Mouse (Mus musculus): ENCODE data around the gene Fgfr2.

The Fgfr2 gene

GRCm38 (mm10) chr7:132110308-132110707, 1012.8 kb downstream of the Fgfr2 start:
- no peak for DNase-seq (ENCODE audit: extremely low read depth, insufficient read length, low spot score)

DNA sequence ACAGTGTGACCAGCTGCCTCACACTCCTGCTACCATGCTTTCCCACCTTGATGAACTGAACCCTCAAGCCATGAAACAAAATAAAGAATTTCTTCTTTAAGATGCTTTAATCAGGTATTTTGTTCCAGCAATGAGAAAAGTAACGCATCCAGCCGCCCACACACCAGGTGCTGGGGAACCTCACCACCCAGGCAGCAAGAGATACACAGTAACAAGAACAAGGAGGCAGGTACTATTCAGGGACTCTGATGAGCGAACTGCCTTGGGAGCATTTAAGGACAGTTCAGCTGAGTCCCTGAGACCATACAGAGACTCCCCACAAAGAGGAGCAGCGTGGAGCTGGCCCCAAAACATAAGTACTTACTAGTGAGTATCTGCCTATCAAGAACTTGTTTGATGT, 1016.3 kb downstream of the Fgfr2 start:
- DNase-seq (ENCODE audit: extremely low read depth, insufficient read length, low spot score): no peak

- no peak for DNase-seq (ENCODE audit: extremely low read depth, insufficient read length, low spot score)
These were observed 1017.8 kb downstream of the Fgfr2 start for GRCm38 (mm10) chr7:132105326-132105725.

DNA sequence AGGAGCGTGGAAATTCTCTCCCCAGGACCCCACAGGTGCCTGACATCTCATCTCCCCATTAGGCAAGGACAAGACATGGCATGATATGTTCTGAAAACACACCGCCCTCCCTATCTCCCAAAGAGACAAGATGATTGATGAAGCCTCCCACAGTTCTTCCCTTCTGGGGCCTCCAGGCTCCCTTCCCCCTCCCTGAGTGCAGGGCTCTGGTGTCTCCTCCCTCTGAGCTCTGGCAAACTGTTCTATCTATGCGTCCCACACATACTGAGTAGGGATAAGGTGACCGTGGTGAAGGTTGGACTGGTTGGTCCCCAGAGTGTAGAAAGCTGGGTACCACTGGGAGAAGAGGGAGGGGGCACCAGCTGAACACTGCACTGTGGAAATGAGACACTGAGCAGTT, 1024.7 kb downstream of the Fgfr2 start:
- no peak for DNase-seq (ENCODE audit: extremely low read depth, insufficient read length, low spot score)

- no peak for DNase-seq (ENCODE audit: extremely low read depth, insufficient read length, low spot score)
These were observed 1028.5 kb downstream of the Fgfr2 start for GRCm38 (mm10) chr7:132094666-132095065.

DNA sequence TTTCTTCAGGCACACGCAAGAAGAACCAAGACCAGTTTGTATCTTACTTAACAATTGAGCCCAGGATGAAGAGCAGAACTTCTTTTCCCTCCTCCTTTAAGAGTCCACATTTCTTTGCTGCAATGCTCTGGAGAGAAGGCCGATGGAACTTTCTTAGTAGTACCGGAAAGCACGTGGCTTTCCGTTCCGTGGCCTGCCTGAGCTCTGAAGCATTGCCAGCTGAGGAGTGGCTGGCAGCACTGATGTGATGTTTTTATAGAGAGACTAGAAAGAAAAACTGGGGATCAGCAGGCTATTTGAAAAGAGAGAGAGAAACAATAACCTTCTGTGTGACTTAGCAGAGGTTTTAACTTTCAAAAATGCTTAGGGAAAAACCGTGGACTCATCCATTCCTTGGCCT, 1031.6 kb downstream of the Fgfr2 start:
- DNase-seq (ENCODE audit: extremely low read depth, insufficient read length, low spot score): no peak

GRCm38 (mm10) chr7:132088606-132089005, 1034.5 kb downstream of the Fgfr2 start:
- DNase-seq (ENCODE audit: extremely low read depth, insufficient read length, low spot score): no peak

GRCm38 (mm10) chr7:132088181-132088580, 1035.0 kb downstream of the Fgfr2 start:
- DNase-seq (ENCODE audit: extremely low read depth, insufficient read length, low spot score): no peak

- DNase-seq (ENCODE audit: extremely low read depth, insufficient read length, low spot score): no peak
These were observed 1047.3 kb downstream of the Fgfr2 start for GRCm38 (mm10) chr7:132075825-132076224.

DNA sequence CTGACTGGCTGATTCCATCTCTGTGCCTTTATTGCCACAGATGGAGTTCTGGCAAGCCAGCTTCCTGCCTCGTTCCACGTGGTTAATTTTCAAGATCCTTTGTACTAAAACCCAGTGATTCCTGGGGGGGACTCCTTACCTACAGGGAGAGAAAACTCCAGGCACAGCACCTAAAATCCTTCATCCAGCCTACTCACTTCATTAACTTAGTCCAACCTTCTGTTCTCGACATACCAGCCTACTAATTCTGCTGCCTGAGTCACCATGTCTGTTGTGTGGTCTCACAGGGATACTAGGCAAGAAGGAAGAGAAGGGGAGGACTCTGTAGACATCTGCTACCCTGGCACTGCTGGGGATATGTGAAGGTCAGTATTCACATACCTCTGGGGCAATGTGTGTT, 1048.6 kb downstream of the Fgfr2 start:
- DNase-seq (ENCODE audit: extremely low read depth, insufficient read length, low spot score): no peak

- DNase-seq (ENCODE audit: extremely low read depth, insufficient read length, low spot score): no peak
These were observed 1052.1 kb downstream of the Fgfr2 start for GRCm38 (mm10) chr7:132070877-132071625.

DNA sequence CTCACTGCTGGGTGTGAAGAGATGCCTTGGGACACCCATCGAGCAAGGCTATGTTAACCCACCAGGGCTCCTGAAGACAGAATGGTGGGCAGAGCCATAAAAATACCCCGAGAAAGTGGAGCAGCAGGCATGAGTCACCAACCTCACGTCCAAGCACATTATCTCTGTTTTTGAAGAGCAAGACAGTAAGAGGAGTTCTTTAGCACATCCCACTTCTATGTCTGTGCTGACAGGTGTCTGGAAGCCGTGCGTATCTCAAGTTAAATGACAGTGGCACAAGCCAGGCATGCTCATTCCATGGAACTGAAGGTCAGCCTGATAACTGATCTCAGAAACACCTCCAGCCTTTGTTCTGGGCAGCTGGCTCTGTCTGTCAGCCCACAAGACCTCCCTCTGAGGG, 1055.2 kb downstream of the Fgfr2 start:
- no peak for DNase-seq (ENCODE audit: extremely low read depth, insufficient read length, low spot score)

GRCm38 (mm10) chr7:132067511-132067910, 1055.6 kb downstream of the Fgfr2 start:
- no peak for DNase-seq (ENCODE audit: extremely low read depth, insufficient read length, low spot score)

- no peak for DNase-seq (ENCODE audit: extremely low read depth, insufficient read length, low spot score)
These were observed 1063.0 kb downstream of the Fgfr2 start for GRCm38 (mm10) chr7:132060116-132060515.

DNA sequence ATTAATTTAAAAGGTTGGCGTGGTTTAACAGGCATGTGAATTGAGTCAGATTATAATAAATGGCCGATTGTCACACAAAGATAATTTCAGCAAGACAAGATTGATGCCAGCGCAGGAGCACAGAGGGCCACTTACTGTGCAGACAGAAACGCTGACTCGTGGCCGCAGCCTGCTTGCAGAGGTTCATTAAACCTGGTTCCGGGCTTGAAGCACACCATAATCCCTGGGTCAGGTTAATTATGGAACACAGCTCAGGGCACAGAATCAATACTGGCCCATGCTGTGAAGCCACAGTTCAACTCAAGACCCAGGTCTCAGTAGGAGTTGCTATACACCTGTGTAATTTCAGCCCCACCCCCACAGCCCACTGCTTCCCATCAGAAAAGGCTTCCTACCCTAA, 1066.6 kb downstream of the Fgfr2 start:
- DNase-seq (ENCODE audit: extremely low read depth, insufficient read length, low spot score): no peak

DNA sequence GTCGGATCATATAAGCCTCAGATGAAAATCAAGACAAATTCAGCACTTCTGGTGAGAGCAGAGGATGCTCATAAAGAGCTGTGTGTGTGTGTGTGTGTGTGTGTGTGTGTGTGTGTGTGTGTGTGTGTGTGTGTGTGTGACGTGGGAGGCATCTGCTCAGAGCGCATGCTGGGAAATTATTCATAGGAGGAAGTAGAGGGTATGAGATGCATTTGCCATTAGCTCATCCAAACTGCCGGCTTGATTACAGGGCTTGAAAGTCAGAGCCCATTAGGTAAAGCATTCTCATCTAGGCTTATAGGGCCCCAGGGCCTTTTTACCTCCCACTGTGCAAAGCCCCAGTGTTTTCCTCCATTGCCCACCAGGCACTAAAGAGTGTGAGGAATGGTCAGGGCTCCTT, 1076.5 kb downstream of the Fgfr2 start:
- DNase-seq (ENCODE audit: extremely low read depth, insufficient read length, low spot score): no peak

GRCm38 (mm10) chr7:132031940-132032531, 1091.1 kb downstream of the Fgfr2 start:
- no peak for DNase-seq (ENCODE audit: extremely low read depth, insufficient read length, low spot score)

DNA sequence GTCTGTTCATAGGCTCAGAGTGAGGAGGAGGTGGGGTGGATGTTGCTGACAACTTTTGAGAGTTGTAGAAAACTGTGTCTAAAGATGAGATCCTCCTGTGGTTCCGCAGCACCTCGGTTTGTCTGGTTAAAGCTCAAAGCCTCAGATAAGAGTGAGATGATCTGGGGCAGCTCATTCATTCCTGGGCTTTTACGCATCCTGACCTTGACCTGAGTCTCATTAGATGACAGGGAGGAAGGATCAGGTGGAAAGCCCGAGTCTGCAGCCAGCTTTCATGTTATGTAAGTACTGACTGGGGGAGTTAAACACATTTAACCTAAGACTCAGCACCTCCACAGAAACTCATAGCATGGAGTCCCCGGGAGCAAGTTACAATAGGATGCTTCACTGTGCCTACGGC, 1096.5 kb downstream of the Fgfr2 start:
- DNase-seq (ENCODE audit: extremely low read depth, insufficient read length, low spot score): no peak

GRCm38 (mm10) chr7:132025591-132025990, 1097.6 kb downstream of the Fgfr2 start:
- DNase-seq (ENCODE audit: extremely low read depth, insufficient read length, low spot score): no peak

DNA sequence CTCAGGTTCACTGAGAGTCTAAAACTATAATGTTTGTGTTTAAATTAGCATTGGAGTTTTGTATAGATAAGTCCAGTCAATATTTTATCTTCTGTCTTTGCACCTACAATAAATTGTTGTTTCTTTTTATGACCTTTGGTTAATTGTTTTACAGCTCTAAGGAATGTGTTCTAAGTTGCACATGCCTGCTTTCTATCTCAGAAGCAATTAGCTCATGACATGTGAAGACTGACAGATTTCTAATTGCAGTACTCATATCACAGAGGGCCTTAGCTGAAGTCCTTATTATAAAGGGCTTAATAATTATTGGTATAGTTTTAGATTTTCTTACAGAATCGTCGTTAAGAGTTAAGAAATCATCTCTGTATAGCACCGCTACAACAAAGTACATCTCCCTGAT, 1107.2 kb downstream of the Fgfr2 start:
- no peak for DNase-seq (ENCODE audit: extremely low read depth, insufficient read length, low spot score)

DNA sequence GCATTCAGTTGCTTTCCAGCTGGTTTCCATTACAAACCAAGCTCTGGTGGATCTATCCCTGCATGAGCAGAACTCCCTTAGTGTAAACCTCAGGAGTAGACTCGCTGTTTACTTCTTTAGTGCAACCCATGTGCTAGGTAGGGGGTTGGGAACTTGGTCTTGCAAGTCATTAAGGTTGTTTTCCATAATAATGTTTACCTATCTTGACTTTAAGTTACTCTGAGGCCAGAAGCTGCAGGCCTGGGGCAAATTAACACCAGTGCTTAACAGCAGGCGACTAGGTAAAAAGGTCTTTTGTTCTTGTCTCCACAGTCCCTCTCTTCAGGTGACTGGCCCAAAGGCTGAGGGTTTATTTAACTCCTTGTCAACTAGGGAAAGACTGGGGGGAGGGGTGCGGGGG, 1108.0 kb downstream of the Fgfr2 start:
- DNase-seq (ENCODE audit: extremely low read depth, insufficient read length, low spot score): no peak

- no peak for DNase-seq (ENCODE audit: extremely low read depth, insufficient read length, low spot score)
These were observed 1109.2 kb downstream of the Fgfr2 start for GRCm38 (mm10) chr7:132013970-132014369.
